Mouse (Mus musculus) forebrain, embryonic 15.5 days (tissue): ENCODE measurements around the gene Txndc8. TPM values are rescaled to one million over a fixed set of nuclear protein-coding genes. Genes with fewer than 3 reads are reported as not detected.

ENCODE experiments used
- ATAC-seq: fragments of 200-750 bp; cut with Nextera tagmentation; replicated peaks from 2 replicates; pipeline ENCODE4 v1.8.0; 2017; ENCODE audit warnings: mild to moderate bottlenecking, moderate TSS enrichment, moderate library complexity
- H3K27ac ChIP-seq: fragments of 300-500 bp; sonication (generic); replicated peaks from 2 replicates; pipeline ENCODE4 v1.5.1; 2015; ENCODE audit warnings: mild to moderate bottlenecking, inconsistent platforms
- H3K27me3 ChIP-seq: fragments of 300-500 bp; sonication (generic); 2 replicates; pipeline ENCODE4 v1.6.1; 2015; ENCODE audit warnings: inconsistent platforms
- H3K36me3 ChIP-seq: fragments of 300-500 bp; sonication (generic); 2 replicates; pipeline ENCODE4 v1.6.1; 2015; ENCODE audit warnings: mild to moderate bottlenecking, inconsistent platforms
- H3K4me1 ChIP-seq: fragments of 300-500 bp; sonication (generic); 2 replicates; pipeline ENCODE4 v1.6.1; 2015; ENCODE audit warnings: inconsistent platforms
- H3K4me2 ChIP-seq: fragments of 300-500 bp; sonication (generic); replicated peaks from 2 replicates; pipeline ENCODE4 v1.6.1; 2015; ENCODE audit warnings: mild to moderate bottlenecking, inconsistent platforms
- H3K4me3 ChIP-seq: fragments of 300-500 bp; sonication (generic); 2 replicates; pipeline ENCODE4 v1.5.1; 2015; ENCODE audit warnings: mild to moderate bottlenecking, inconsistent platforms
- H3K9ac ChIP-seq: fragments of 300-500 bp; sonication (generic); replicated peaks from 2 replicates; pipeline ENCODE4 v1.6.1; 2015; ENCODE audit warnings: mild to moderate bottlenecking, inconsistent platforms
- H3K9me3 ChIP-seq: fragments of 300-500 bp; sonication (generic); 2 replicates; pipeline ENCODE4 v1.6.1; 2016; ENCODE audit warnings: inconsistent platforms
- WGBS: fragments of 180-500 bp; shearing (Covaris S2); methylation state at CpG from one replicate; pipeline ENCODE4 v1.1.7; 2015; ENCODE audit warnings: mixed read lengths; 5-methylcytosine and 5-hydroxymethylcytosine counted together
- polyA plus RNA-seq: library from polyadenylated mRNA; unstranded; fragments of >200 nt; fragmentation: Nextera tagmentation; extraction: Ambion mirVana; gene quantifications from 2 replicates; pipeline ENCODE4 v1.2.1, GENCODE M21; 2015

Gene Txndc8
- polyA plus RNA-seq, 1 experiment from 2014 or later: not detected

DNA sequence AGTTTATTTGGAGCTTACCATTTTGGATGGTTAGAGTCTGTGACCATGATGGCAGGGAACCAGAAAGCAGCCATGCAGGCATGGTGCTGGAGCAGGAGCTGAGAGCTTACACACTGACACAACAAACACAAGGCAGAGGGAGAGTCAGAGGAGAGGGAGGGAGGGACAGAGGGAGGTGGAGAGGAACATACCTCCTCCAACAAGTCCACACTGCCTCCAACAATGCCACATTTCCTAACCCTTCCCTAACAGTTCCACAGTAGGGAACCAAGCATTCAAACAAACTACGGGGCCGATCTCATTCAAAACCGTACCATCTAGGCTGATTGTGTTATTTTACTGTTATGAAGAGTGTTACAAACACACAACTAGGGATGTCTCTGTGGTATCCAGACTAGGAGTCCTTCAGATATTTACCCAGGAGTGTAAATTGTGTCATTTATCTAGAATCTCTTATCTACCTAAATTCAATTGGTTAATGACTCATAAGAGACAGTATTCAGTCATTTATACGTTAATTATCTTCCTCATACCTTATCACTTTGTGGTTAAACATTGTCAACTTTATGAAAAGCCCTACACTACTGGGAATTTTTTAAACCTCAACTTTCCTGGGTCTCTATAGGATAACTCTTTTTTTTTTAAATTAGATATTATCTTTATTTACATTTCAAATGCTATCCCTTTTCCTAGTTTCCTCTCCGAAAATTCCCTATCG, 34.4 kb downstream of the Txndc8 start:
- 92% methylated on average over 6 of the region's 6 CpGs for WGBS
- no peak for ATAC-seq

DNA sequence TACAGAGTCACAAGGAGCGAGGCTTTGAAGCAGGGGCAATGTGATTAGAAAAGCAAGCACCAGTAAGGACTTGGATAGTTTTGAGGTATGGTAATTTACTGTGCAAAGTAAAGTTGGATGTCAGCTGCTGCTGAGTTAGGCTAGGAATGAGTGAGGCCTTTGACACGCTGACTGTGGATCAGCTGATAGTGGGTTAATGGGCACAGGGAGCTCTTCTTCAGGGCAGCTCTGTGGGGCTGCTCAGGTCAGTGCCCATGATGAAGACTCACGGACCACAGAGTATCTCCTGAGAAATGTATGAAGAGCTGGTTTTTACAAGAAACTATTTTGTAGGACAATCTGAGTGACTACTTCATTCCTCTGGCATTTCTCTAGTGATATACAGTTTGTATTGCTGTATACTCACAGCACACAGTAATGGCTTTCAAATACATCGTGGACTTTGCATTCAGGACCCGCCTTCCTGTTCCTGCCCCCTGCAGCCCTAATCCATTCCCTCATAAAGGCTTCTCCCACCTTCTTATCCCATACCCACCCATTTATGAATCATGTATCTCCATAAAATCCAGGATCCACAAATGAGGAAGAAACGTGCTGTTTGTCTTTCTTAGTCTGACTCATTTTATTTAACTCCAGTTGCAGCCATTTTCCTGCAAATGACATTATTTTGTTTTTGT, 35.2 kb downstream of the Txndc8 start:
- ATAC-seq: no peak
- H3K4me1 ChIP-seq: no peaks in the 10 kb centered on the region
- H3K9me3 ChIP-seq: no peaks in the 10 kb centered on the region
- no peak overlapping the region for H3K4me2 ChIP-seq
- H3K4me3 ChIP-seq: no peak overlapping the region
- no peaks in the 10 kb centered on the region for H3K27me3 ChIP-seq
- H3K36me3 ChIP-seq: no peaks in the 10 kb centered on the region
- no peak overlapping the region for H3K27ac ChIP-seq
- 79% methylated on average over 6 of the region's 6 CpGs for WGBS
- H3K9ac ChIP-seq: no peak overlapping the region

More for the DNA sequence above, 34.4 kb downstream of the Txndc8 start:
- H3K36me3 ChIP-seq: no peaks in the 10 kb centered on the region
- H3K4me2 ChIP-seq: no peak overlapping the region
- no peak overlapping the region for H3K4me3 ChIP-seq
- no peaks in the 10 kb centered on the region for H3K27me3 ChIP-seq
- no peak overlapping the region for H3K9ac ChIP-seq
- H3K9me3 ChIP-seq: no peaks in the 10 kb centered on the region
- H3K4me1 ChIP-seq: no peaks in the 10 kb centered on the region
- H3K27ac ChIP-seq: no peak overlapping the region

DNA sequence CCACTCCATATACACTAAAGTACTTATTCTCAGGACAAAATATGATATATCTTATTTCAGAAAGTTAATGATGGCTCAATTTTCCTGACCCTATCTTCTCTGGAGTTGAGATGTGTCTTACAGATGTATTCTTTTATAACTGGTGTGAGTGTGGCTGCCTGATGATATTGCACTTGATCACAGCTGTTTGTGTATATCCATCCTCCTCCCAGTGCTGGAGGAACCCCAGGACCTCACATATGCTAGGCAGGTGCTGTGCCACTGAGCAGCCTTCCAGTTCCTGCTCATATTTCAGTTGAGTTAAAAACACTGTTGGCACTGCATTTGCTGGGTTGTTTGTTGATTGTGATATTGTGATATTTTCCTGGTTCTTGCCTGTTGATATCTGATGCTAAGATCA, 38.6 kb downstream of the Txndc8 start:
- no peaks in the 10 kb centered on the region for H3K27me3 ChIP-seq
- H3K4me2 ChIP-seq: no peak overlapping the region
- no peaks in the 10 kb centered on the region for H3K9me3 ChIP-seq
- H3K4me3 ChIP-seq: no peak overlapping the region
- H3K27ac ChIP-seq: no peak overlapping the region
- H3K36me3 ChIP-seq: no peaks in the 10 kb centered on the region
- no peak for ATAC-seq
- no peak overlapping the region for H3K9ac ChIP-seq
- no peaks in the 10 kb centered on the region for H3K4me1 ChIP-seq

DNA sequence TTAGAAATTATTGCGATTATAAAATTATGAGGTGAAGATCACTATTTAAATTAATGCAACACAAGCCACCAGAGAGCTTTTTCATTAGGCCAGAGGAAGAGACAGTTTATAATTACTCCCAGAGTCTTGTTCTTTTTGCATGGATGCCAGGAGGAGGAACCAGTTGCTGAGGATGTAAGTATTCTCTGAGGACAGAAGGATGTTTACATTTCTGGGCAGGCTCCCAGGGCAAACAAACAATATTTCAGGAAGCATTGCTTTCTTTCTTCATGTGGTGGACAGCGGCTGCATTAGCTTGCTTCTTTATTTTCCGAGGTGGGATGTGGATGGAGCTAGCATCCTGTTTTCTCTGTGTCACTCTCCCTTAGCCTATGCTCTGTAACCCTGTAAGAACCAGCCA, 41.7 kb downstream of the Txndc8 start:
- H3K9ac ChIP-seq: no peak overlapping the region
- no peaks in the 10 kb centered on the region for H3K36me3 ChIP-seq
- no peak overlapping the region for H3K27ac ChIP-seq
- no peaks in the 10 kb centered on the region for H3K9me3 ChIP-seq
- no peaks in the 10 kb centered on the region for H3K4me1 ChIP-seq
- H3K4me3 ChIP-seq: no peak overlapping the region
- 87% methylated on average over 3 of the region's 3 CpGs for WGBS
- no peaks in the 10 kb centered on the region for H3K27me3 ChIP-seq
- no peak for ATAC-seq
- no peak overlapping the region for H3K4me2 ChIP-seq

DNA sequence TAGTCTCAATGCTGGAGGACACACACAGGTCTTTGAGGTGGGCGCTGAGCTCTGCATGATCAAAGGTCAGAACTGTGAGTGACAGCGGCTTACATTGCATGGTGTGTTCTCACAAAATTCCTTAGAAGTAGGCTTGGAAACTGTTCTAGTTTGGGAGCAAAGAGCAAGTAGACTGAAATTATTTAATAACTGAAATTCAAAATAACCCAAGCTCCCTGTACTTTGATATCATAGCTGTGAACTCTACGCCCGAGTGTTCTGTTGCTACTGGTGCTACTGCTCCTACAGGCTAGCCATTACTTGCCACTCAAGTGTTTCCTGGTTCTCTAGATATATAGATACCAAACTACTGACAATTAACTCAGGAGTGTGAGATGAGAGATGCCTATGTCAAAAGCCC, 43.4 kb downstream of the Txndc8 start:
- no peaks in the 10 kb centered on the region for H3K27me3 ChIP-seq
- no peaks in the 10 kb centered on the region for H3K9me3 ChIP-seq
- H3K4me3 ChIP-seq: no peak overlapping the region
- no peaks in the 10 kb centered on the region for H3K4me1 ChIP-seq
- H3K36me3 ChIP-seq: no peaks in the 10 kb centered on the region
- H3K4me2 ChIP-seq: no peak overlapping the region
- WGBS: 95% methylated on average over 4 of the region's 4 CpGs
- no peak for ATAC-seq
- no peak overlapping the region for H3K27ac ChIP-seq
- H3K9ac ChIP-seq: no peak overlapping the region

DNA sequence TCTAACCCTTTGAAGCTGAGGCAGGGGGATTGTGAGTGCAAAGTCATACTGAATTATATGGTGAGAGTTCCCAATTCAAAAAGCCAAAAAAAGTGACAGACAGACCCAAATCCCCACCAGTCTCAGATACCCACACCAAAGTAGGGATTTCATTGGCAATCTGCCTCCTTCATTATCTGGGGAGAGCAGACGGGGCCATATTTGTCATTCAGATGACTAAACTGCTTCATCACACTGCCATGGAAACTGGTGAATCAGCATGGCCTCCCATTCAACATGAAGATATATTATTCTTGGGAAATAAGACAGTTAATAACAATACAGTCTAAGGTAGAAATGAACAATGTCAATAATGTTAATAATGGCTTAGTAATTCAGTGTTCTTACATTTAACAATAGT, 44.8 kb downstream of the Txndc8 start:
- H3K4me3 ChIP-seq: no peak overlapping the region
- no peak overlapping the region for H3K27ac ChIP-seq
- no peaks in the 10 kb centered on the region for H3K36me3 ChIP-seq
- no peak overlapping the region for H3K9ac ChIP-seq
- H3K9me3 ChIP-seq: no peaks in the 10 kb centered on the region
- H3K27me3 ChIP-seq: no peaks in the 10 kb centered on the region
- 27% methylated on average over 1 of the region's 1 CpGs for WGBS
- no peak overlapping the region for H3K4me2 ChIP-seq
- no peak for ATAC-seq
- H3K4me1 ChIP-seq: no peaks in the 10 kb centered on the region

DNA sequence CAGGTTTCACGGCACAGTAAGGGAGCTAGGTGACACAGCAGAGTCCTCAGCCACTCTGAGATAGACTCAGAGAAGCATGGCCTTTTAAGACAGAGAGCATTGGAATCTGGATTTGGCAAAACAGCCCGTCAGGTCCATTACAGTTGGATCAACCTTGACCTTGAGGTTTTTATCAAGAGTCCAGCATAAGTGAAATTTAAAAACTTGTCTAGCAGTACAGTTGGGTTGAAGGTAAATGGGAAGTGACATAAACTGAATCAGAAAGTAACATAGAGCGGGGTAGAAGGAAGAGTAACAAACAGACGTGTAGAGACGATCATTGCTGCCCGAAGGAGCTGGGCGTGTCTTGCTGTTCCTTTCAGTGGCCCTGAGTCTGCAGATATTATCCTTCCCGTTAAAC, 49.9 kb downstream of the Txndc8 start:
- WGBS: 90% methylated on average over 8 of the region's 8 CpGs
- Histone ChIP-seq H3K36me3 (no peaks in the 10 kb centered on the region), H3K9ac (no peak overlapping the region), H3K4me3 (no peak overlapping the region), H3K27ac (no peak overlapping the region), H3K4me1 (peaks cover 21% of the 10 kb centered on the region), H3K4me2 (no peak overlapping the region), H3K9me3 (no peaks in the 10 kb centered on the region), H3K27me3 (no peaks in the 10 kb centered on the region)
- ATAC-seq: no peak

DNA sequence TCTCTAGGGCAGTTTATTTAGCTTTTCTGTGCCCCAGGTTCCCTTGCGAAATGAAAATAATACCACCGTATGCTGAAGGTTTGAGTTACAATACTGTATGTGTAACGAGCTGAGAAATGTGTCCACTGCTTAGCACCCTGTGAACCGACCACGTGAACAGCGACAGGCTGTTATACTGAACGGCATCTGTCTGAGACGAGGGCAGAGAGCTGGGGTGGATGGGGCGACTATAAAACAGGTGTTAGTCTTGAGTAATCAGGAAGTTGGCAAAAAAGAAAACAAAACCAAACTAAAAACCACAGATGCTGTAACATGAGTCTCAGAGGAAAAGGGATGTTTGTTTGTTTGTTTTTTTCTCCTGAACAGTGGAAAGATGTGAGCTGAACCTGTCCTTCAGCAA, 50.8 kb downstream of the Txndc8 start:
- H3K36me3 ChIP-seq: no peaks in the 10 kb centered on the region
- ATAC-seq: no peak
- no peak overlapping the region for H3K4me2 ChIP-seq
- no peaks in the 10 kb centered on the region for H3K27me3 ChIP-seq
- H3K9ac ChIP-seq: no peak overlapping the region
- no peak overlapping the region for H3K27ac ChIP-seq
- no peaks in the 10 kb centered on the region for H3K9me3 ChIP-seq
- 51% methylated on average over 9 of the region's 9 CpGs for WGBS
- peaks cover 24% of the 10 kb centered on the region for H3K4me1 ChIP-seq
- no peak overlapping the region for H3K4me3 ChIP-seq

DNA sequence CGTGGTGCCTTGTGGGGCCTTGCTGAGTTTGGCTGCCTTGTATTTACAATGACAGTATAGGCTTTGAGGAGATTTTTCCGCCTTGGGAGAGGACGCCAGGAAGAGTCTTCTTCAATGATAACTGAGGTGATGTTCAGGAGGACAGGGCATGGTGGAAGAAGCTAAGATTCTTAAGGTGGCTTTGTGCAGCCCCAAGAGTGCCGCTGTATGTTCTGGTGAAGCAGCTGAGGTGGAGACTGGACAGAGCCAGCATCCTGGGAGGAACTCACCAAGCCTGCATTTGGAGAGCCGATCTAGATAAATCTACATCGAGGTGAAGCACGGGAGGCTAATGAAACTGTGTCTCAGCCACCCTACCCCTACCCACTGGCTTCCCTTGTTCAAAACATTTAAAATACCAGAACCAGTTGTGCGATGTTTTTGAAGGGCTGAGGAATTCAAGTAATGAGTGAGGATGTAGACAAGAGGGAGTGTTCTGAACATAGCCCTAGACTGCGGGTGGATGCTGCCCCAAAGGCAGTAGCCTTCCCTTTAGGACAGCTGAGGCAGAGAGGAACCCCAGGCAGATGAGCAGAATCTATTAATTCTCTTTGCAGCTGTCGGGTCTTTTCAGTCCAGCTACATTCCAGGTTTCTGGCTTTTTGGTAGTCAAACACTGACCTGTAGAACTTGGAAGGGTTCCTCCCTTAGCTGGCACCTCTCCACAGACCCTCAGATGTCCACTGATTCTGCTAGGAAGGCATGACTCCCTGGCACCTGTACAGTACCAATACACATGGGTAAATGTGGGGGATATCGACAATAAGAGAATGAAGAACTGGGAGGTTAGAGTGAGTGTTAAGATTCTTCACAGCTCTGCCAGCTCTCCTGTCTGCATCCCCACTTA, 51.5 kb downstream of the Txndc8 start:
- no peaks in the 10 kb centered on the region for H3K9me3 ChIP-seq
- ATAC-seq: no peak
- no peaks in the 10 kb centered on the region for H3K27me3 ChIP-seq
- peak overlapping the region; percentile 71 for H3K4me2 ChIP-seq
- no peaks in the 10 kb centered on the region for H3K36me3 ChIP-seq
- H3K4me3 ChIP-seq: peak overlapping the region; percentile 93
- H3K4me1 ChIP-seq: peaks cover 24% of the 10 kb centered on the region
- H3K9ac ChIP-seq: no peak overlapping the region
- H3K27ac ChIP-seq: no peak overlapping the region
- whole genome bisulfite sequencing: 46% methylated on average over 11 of the region's 11 CpGs

DNA sequence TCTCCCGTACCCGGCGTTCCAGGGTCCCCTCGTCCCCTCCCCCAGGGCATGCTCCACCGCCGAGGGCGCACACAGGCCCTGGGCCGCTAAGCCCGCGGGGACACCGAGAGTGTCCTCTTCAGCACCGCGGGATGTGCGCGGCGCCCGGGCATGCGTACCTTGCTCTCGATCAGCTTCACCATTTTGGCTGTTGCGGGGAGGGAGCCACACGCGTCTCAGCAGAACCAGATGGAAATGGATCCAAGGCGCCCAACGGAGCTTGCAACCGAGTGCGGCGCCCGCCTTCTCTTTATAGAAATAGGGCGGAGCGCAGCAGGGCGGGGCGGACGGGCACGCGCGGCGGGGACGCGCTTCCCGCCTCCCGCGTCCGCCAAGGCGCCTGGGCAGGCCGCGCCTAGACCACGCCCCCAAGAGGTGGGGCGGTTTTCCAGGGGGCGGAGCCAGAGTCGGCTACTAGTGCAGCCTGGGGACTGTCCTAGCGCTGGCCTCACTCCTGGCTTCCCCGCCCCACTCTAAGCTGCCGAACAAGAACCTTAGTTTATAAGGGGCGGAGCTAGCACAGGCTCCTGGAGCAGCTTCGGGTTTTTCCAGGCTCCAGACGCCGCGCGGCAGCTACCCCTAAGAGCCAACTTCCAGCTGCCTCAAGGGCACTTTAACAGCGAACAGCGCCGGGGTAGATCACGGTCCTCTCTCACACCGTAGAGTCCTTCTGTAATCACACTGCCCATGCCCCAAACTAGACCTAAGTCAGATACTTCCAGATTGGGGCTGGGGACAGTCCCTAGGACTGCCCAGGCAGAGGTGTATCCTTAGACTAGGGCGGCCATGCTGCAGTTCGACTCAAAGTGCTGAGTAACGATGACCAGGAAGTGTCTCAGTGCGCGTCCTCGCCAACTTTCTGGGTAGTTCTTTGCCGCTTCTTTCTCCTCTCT, 52.6 kb downstream of the Txndc8 start, which contains the start of gene Txn1:
TSS of gene Txn1 (minus strand) at position 383 of the 932 bp plus-strand sequence.
- Histone ChIP-seq H3K36me3 (peaks cover 9% of the 10 kb centered on the region), H3K9ac (peak within 1 kb of the TSS; percentile 90), H3K4me1 (peaks cover 24% of the 10 kb centered on the region), H3K9me3 (no peaks in the 10 kb centered on the region), H3K27me3 (no peaks in the 10 kb centered on the region), H3K27ac (peak within 1 kb of the TSS; percentile 89), H3K4me3 (peak within 1 kb of the TSS; percentile 93), H3K4me2 (peak within 1 kb of the TSS; percentile 71)
- WGBS: under 1% methylated on average over 71 of the region's 71 CpGs
- ATAC-seq: peak; percentile 96

DNA sequence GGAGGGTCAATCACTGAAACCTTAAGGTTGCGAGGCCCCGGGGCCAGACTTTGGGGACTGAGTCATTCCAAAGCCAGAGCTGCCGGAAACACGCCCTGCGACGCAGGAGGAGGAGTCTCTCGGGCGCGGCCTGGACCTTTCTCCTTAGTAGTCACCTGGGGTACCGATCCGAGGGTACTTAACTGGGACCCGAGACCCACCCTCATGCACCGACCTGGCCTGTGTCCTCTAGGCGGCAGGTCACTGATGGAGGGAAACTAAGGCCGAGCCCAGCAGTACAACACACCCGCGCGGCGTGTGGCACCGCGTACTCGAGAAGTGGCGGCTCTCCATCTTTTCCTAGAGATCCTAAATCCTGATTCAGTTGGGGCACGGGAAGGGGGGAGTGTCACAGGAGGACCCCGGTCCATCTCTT, 53.4 kb downstream of the Txndc8 start:
- Histone ChIP-seq H3K9ac (peak overlapping the region; percentile 90), H3K9me3 (no peaks in the 10 kb centered on the region), H3K4me2 (peak overlapping the region; percentile 71), H3K27me3 (no peaks in the 10 kb centered on the region), H3K27ac (peak overlapping the region; percentile 89), H3K36me3 (peaks cover 16% of the 10 kb centered on the region), H3K4me1 (peaks cover 24% of the 10 kb centered on the region), H3K4me3 (peak overlapping the region; percentile 93)
- WGBS: 0% methylated on average over 25 of the region's 25 CpGs
- peak; percentile 44 for ATAC-seq
